Mouse (Mus musculus) midbrain, embryonic 15.5 days (tissue): ENCODE data around the gene Sag. TPM values are rescaled to one million over a fixed set of nuclear protein-coding genes. Genes with fewer than 3 reads are reported as not detected.

ENCODE experiments used
- ATAC-seq: fragments of 200-750 bp; cut with Nextera tagmentation; replicated peaks from 2 replicates; pipeline ENCODE4 v1.8.0; 2017; ENCODE audit warnings: moderate TSS enrichment
- H3K27ac ChIP-seq: fragments of 300-500 bp; sonication (generic); 2 replicates; pipeline ENCODE4 v1.5.1; 2015; ENCODE audit warnings: mild to moderate bottlenecking, inconsistent platforms
- H3K27me3 ChIP-seq: fragments of 300-500 bp; sonication (generic); replicated peaks from 2 replicates; pipeline ENCODE4 v1.6.1; 2015; ENCODE audit warnings: inconsistent platforms
- H3K36me3 ChIP-seq: fragments of 300-500 bp; sonication (generic); replicated peaks from 2 replicates; pipeline ENCODE4 v1.6.1; 2015; ENCODE audit warnings: inconsistent platforms
- H3K4me1 ChIP-seq: fragments of 300-500 bp; sonication (generic); 2 replicates; pipeline ENCODE4 v1.6.1; 2015; ENCODE audit warnings: inconsistent platforms
- H3K4me2 ChIP-seq: fragments of 300-500 bp; sonication (generic); 2 replicates; pipeline ENCODE4 v1.6.1; 2015; ENCODE audit warnings: inconsistent platforms, mild to moderate bottlenecking, moderate library complexity
- H3K4me3 ChIP-seq: fragments of 300-500 bp; sonication (generic); 2 replicates; pipeline ENCODE4 v1.5.1; 2015; ENCODE audit warnings: mild to moderate bottlenecking, inconsistent platforms
- H3K9ac ChIP-seq: fragments of 300-500 bp; sonication (generic); 2 replicates; pipeline ENCODE4 v1.6.1; 2015; ENCODE audit warnings: mild to moderate bottlenecking, inconsistent platforms
- H3K9me3 ChIP-seq: fragments of 300-500 bp; sonication (generic); 2 replicates; pipeline ENCODE4 v1.6.1; 2016; ENCODE audit warnings: inconsistent platforms
- WGBS: fragments of 180-500 bp; shearing (Covaris S2); methylation state at CpG from one replicate; pipeline ENCODE4 v1.1.7; 2015; ENCODE audit warnings: mixed read lengths; 5-methylcytosine and 5-hydroxymethylcytosine counted together
- polyA plus RNA-seq: library from polyadenylated mRNA; unstranded; fragments of >200 nt; fragmentation: Nextera tagmentation; extraction: Ambion mirVana; gene quantifications from 2 replicates; pipeline ENCODE4 v1.2.1, GENCODE M21; 2015

Gene Sag
- polyA plus RNA-seq, 1 experiment from 2014 or later, result 2.7 TPM

- 84% methylated on average over 5 of the region's 5 CpGs for WGBS
- H3K9ac ChIP-seq, result no peak overlapping the region
These were observed 45.8 kb downstream of the Sag start for GRCm38 (mm10) chr1:87849278-87849677.

GRCm38 (mm10) chr1:87851344-87851743, 47.9 kb downstream of the Sag start:
- Histone ChIP-seq H3K4me1 (peaks cover 22% of the 10 kb centered on the region), H3K9ac (no peak overlapping the region), H3K27me3 (no peaks in the 10 kb centered on the region), H3K36me3 (no peaks in the 10 kb centered on the region), H3K27ac (no peak overlapping the region), H3K4me2 (no peak overlapping the region), H3K9me3 (no peaks in the 10 kb centered on the region), H3K4me3 (no peak overlapping the region)
- ATAC-seq, result no peak
- WGBS, result 95% methylated on average over 3 of the region's 3 CpGs

More at GRCm38 (mm10) chr1:87849278-87849677, 45.8 kb downstream of the Sag start:
- no peak overlapping the region for H3K27ac ChIP-seq
- H3K9me3 ChIP-seq, result no peaks in the 10 kb centered on the region
- H3K27me3 ChIP-seq, result no peaks in the 10 kb centered on the region
- no peak for ATAC-seq
- H3K36me3 ChIP-seq, result no peaks in the 10 kb centered on the region
- no peak overlapping the region for H3K4me2 ChIP-seq
- no peak overlapping the region for H3K4me3 ChIP-seq
- H3K4me1 ChIP-seq, result peaks cover 11% of the 10 kb centered on the region

GRCm38 (mm10) chr1:87852081-87852790, 48.8 kb downstream of the Sag start:
- H3K4me1 ChIP-seq, result peaks cover 22% of the 10 kb centered on the region
- H3K4me3 ChIP-seq, result peak overlapping the region; percentile 82
- no peak for ATAC-seq
- H3K36me3 ChIP-seq, result no peaks in the 10 kb centered on the region
- H3K27ac ChIP-seq, result no peak overlapping the region
- no peak overlapping the region for H3K9ac ChIP-seq
- H3K27me3 ChIP-seq, result no peaks in the 10 kb centered on the region
- H3K4me2 ChIP-seq, result peak overlapping the region; percentile 88
- H3K9me3 ChIP-seq, result no peaks in the 10 kb centered on the region
- WGBS, result 55% methylated on average over 5 of the region's 5 CpGs

- ATAC-seq, result peak; percentile 92
- 1% methylated on average over 46 of the region's 74 CpGs for WGBS
These were observed 49.6 kb downstream of the Sag start, which contains the start of gene Dgkd for GRCm38 (mm10) chr1:87852892-87853600. Gene Dgkd, plus strand, starts transcription at chr1:87853287.

GRCm38 (mm10) chr1:87853601-87854361, 50.3 kb downstream of the Sag start:
- Histone ChIP-seq H3K27ac (peak overlapping the region; percentile 79), H3K4me3 (peak overlapping the region; percentile 82), H3K9ac (peak overlapping the region; percentile 81), H3K36me3 (no peaks in the 10 kb centered on the region), H3K9me3 (no peaks in the 10 kb centered on the region), H3K4me2 (peak overlapping the region; percentile 88), H3K27me3 (no peaks in the 10 kb centered on the region), H3K4me1 (peaks cover 22% of the 10 kb centered on the region)
- under 1% methylated on average over 36 of the region's 48 CpGs for WGBS
- ATAC-seq, result peak; percentile 70

More at GRCm38 (mm10) chr1:87852892-87853600, 49.6 kb downstream of the Sag start, which contains the start of gene Dgkd:
- H3K9me3 ChIP-seq, result no peaks in the 10 kb centered on the region
- peak within 1 kb of the TSS; percentile 81 for H3K9ac ChIP-seq
- no peaks in the 10 kb centered on the region for H3K27me3 ChIP-seq
- peak within 1 kb of the TSS; percentile 88 for H3K4me2 ChIP-seq
- peak within 1 kb of the TSS; percentile 82 for H3K4me3 ChIP-seq
- no peaks in the 10 kb centered on the region for H3K36me3 ChIP-seq
- peak within 1 kb of the TSS; percentile 79 for H3K27ac ChIP-seq
- peaks cover 22% of the 10 kb centered on the region for H3K4me1 ChIP-seq

- no peak for ATAC-seq
- Histone ChIP-seq H3K27me3 (no peaks in the 10 kb centered on the region), H3K9ac (peak overlapping the region; percentile 81; the same call in 1 of the 2 replicates), H3K4me2 (peak overlapping the region; percentile 88), H3K36me3 (no peaks in the 10 kb centered on the region), H3K9me3 (no peaks in the 10 kb centered on the region), H3K27ac (no peak overlapping the region), H3K4me3 (peak overlapping the region; percentile 82), H3K4me1 (peaks cover 22% of the 10 kb centered on the region)
- WGBS, result 23% methylated on average over 6 of the region's 6 CpGs
These were observed 50.9 kb downstream of the Sag start for GRCm38 (mm10) chr1:87854411-87854810.

GRCm38 (mm10) chr1:87854851-87855251, 51.4 kb downstream of the Sag start:
- H3K4me3 ChIP-seq, result peak overlapping the region; percentile 82
- H3K27me3 ChIP-seq, result no peaks in the 10 kb centered on the region
- no peak overlapping the region for H3K27ac ChIP-seq
- H3K9ac ChIP-seq, result 0 out of 2 replicates have a peak overlapping the region, but pooled peaks have one; percentile 20
- 28% methylated on average over 2 of the region's 2 CpGs for WGBS
- H3K36me3 ChIP-seq, result no peaks in the 10 kb centered on the region
- peaks cover 22% of the 10 kb centered on the region for H3K4me1 ChIP-seq
- H3K4me2 ChIP-seq, result peak overlapping the region; percentile 88
- H3K9me3 ChIP-seq, result no peaks in the 10 kb centered on the region
- ATAC-seq, result no peak

GRCm38 (mm10) chr1:87855522-87855921, 52.0 kb downstream of the Sag start:
- Histone ChIP-seq H3K27me3 (no peaks in the 10 kb centered on the region), H3K4me3 (no peak overlapping the region), H3K36me3 (no peaks in the 10 kb centered on the region), H3K9me3 (no peaks in the 10 kb centered on the region), H3K27ac (no peak overlapping the region), H3K9ac (no peak overlapping the region), H3K4me2 (no peak overlapping the region), H3K4me1 (peaks cover 22% of the 10 kb centered on the region)
- 80% methylated on average over 1 of the region's 1 CpGs for WGBS
- ATAC-seq, result no peak

- Histone ChIP-seq H3K4me3 (no peak overlapping the region), H3K9me3 (no peaks in the 10 kb centered on the region), H3K4me1 (peaks cover 22% of the 10 kb centered on the region), H3K36me3 (no peaks in the 10 kb centered on the region), H3K9ac (no peak overlapping the region), H3K27ac (no peak overlapping the region), H3K4me2 (no peak overlapping the region), H3K27me3 (no peaks in the 10 kb centered on the region)
- no peak for ATAC-seq
- 87% methylated on average over 3 of the region's 3 CpGs for WGBS
These were observed 53.3 kb downstream of the Sag start for GRCm38 (mm10) chr1:87856823-87857222.

GRCm38 (mm10) chr1:87858031-87858430, 54.6 kb downstream of the Sag start:
- H3K36me3 ChIP-seq, result no peaks in the 10 kb centered on the region
- no peak overlapping the region for H3K9ac ChIP-seq
- no peak overlapping the region for H3K4me3 ChIP-seq
- no peak overlapping the region for H3K4me2 ChIP-seq
- H3K27me3 ChIP-seq, result no peaks in the 10 kb centered on the region
- H3K9me3 ChIP-seq, result no peaks in the 10 kb centered on the region
- no peak overlapping the region for H3K27ac ChIP-seq
- WGBS, result 94% methylated on average over 1 of the region's 1 CpGs
- ATAC-seq, result no peak
- H3K4me1 ChIP-seq, result peaks cover 16% of the 10 kb centered on the region

GRCm38 (mm10) chr1:87858529-87858928, 55.0 kb downstream of the Sag start:
- Histone ChIP-seq H3K9me3 (no peaks in the 10 kb centered on the region), H3K27me3 (no peaks in the 10 kb centered on the region), H3K27ac (no peak overlapping the region), H3K4me1 (peaks cover 16% of the 10 kb centered on the region), H3K36me3 (no peaks in the 10 kb centered on the region), H3K4me3 (no peak overlapping the region), H3K4me2 (no peak overlapping the region), H3K9ac (no peak overlapping the region)
- WGBS, result 92% methylated on average over 2 of the region's 2 CpGs
- no peak for ATAC-seq

GRCm38 (mm10) chr1:87863602-87864001, 60.1 kb downstream of the Sag start:
- ATAC-seq, result no peak
- Histone ChIP-seq H3K9ac (no peak overlapping the region), H3K9me3 (no peaks in the 10 kb centered on the region), H3K4me1 (no peaks in the 10 kb centered on the region), H3K27ac (no peak overlapping the region), H3K27me3 (no peaks in the 10 kb centered on the region), H3K36me3 (no peaks in the 10 kb centered on the region), H3K4me3 (no peak overlapping the region), H3K4me2 (no peak overlapping the region)
- 75% methylated on average over 3 of the region's 3 CpGs for WGBS
